Mouse (Mus musculus) kidney, adult 11 months (tissue): Measurements from ENCODE around the gene Gtdc1.

Source experiments
- DNase-seq: peaks from one replicate; pipeline ENCODE4 v3.0.0; 2022

The Gtdc1 gene

GRCm38 (mm10) chr2:44923056-44923883 lies 4.2 kb downstream of the Gtdc1 start:
- no peak for DNase-seq

GRCm38 (mm10) chr2:44922500-44922899 lies 5.0 kb downstream of the Gtdc1 start:
- DNase-seq: no peak

GRCm38 (mm10) chr2:44920471-44920870 lies 7.0 kb downstream of the Gtdc1 start:
- DNase-seq: no peak

GRCm38 (mm10) chr2:44919326-44919725 lies 8.1 kb downstream of the Gtdc1 start:
- no peak for DNase-seq

GRCm38 (mm10) chr2:44918737-44919136 lies 8.7 kb downstream of the Gtdc1 start:
- no peak for DNase-seq

GRCm38 (mm10) chr2:44916286-44916685 lies 11.2 kb downstream of the Gtdc1 start:
- no peak for DNase-seq

GRCm38 (mm10) chr2:44897801-44898200 lies 29.7 kb downstream of the Gtdc1 start:
- no peak for DNase-seq

GRCm38 (mm10) chr2:44873718-44874117 lies 53.7 kb downstream of the Gtdc1 start:
- DNase-seq: no peak

- no peak for DNase-seq
These were observed 62.7 kb downstream of the Gtdc1 start for GRCm38 (mm10) chr2:44864726-44865125.

GRCm38 (mm10) chr2:44854475-44854874 lies 73.0 kb downstream of the Gtdc1 start:
- no peak for DNase-seq

- DNase-seq: no peak
These were observed 77.8 kb downstream of the Gtdc1 start for GRCm38 (mm10) chr2:44849666-44850065.

- no peak for DNase-seq
These were observed 79.3 kb downstream of the Gtdc1 start for GRCm38 (mm10) chr2:44848156-44848555.

- DNase-seq: no peak
These were observed 82.0 kb downstream of the Gtdc1 start for GRCm38 (mm10) chr2:44845424-44845823.

- no peak for DNase-seq
These were observed 97.7 kb downstream of the Gtdc1 start for GRCm38 (mm10) chr2:44829753-44830152.

- DNase-seq: no peak
These were observed 98.1 kb downstream of the Gtdc1 start for GRCm38 (mm10) chr2:44829346-44829745.

GRCm38 (mm10) chr2:44826609-44827008 lies 100.8 kb downstream of the Gtdc1 start:
- no peak for DNase-seq

- DNase-seq: no peak
These were observed 109.7 kb downstream of the Gtdc1 start for GRCm38 (mm10) chr2:44817787-44818186.

- DNase-seq: no peak
These were observed 113.7 kb downstream of the Gtdc1 start for GRCm38 (mm10) chr2:44813729-44814128.

- no peak for DNase-seq
These were observed 123.0 kb downstream of the Gtdc1 start for GRCm38 (mm10) chr2:44804497-44804896.

GRCm38 (mm10) chr2:44801361-44801760 lies 126.1 kb downstream of the Gtdc1 start:
- DNase-seq: no peak

GRCm38 (mm10) chr2:44791840-44792239 lies 135.6 kb downstream of the Gtdc1 start:
- DNase-seq: peak; percentile 37

- DNase-seq: no peak
These were observed 136.3 kb downstream of the Gtdc1 start for GRCm38 (mm10) chr2:44791134-44791533.

GRCm38 (mm10) chr2:44782746-44783145 lies 144.7 kb downstream of the Gtdc1 start:
- DNase-seq: peak; percentile 55

GRCm38 (mm10) chr2:44780961-44781360 lies 146.5 kb downstream of the Gtdc1 start:
- no peak for DNase-seq

GRCm38 (mm10) chr2:44763898-44764297 lies 163.6 kb downstream of the Gtdc1 start:
- DNase-seq: no peak
